ENCODE assay signal across 8 mouse cellular contexts in the genomic region with DNA sequence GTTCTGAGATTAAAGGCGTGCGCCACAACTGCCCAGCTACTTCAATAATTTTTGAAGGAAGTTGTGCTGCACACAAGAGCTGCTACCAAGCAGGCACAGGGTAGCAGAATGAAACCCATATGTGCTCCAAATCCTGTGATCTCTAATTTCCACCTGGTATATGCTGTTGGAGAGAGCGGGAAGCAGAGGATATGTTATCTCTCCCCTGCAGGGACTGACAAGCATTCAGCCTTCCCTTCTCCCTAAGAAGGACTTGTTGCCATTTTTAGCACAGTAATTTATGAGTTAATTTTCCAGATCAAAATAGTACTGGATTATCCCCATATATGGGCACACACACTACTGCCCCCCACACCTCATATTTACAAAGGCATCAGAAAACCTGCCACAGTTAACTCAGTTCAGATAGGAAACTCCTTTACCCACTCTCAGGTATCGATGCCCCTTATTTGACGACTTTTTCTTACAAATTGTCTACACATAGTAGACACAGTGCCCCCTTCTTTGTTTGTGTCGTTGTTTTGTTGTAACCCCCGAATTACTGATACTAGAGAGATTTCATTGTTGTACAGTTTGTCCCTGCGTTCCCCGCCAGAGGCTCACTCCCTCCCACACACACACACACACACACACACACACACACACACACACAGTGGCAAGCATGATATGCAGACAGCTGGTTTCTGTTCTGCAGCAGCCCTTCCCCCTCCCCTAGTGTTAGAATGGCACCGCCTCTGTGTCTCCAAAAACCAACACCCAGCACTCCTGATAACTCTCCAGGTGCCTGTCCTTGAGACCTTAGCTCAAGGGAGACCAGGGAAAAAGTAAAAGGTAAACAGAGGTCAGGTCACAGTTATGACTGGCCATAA. TPM values are rescaled to one million over a fixed set of nuclear protein-coding genes. Genes with fewer than 3 reads are reported as not detected.
DNase-seq lines count a peak whose midpoint lies in the region; ATAC-seq lines count a peak whose summit lies in the region.

No protein-coding gene starts in this region.

- no peak overlapping the region for H3K4me3 ChIP-seq in intestine, embryonic 14.5 days (ENCODE audit: low read depth, low read length)
- H3K4me3 ChIP-seq in midbrain, embryonic 15.5 days, result no peak overlapping the region

- H3K4me1 ChIP-seq in intestine, embryonic 14.5 days (replicated peaks; ENCODE audit: control insufficient read depth, insufficient read depth, low read length), result peaks cover 19% of the 10 kb centered on the region
- peaks cover 23% of the 10 kb centered on the region for H3K4me1 ChIP-seq in midbrain, embryonic 15.5 days

- H3K36me3 ChIP-seq in intestine, embryonic 14.5 days (ENCODE audit: control insufficient read depth, insufficient read depth, low read length), result no peaks in the 10 kb centered on the region
- H3K36me3 ChIP-seq in midbrain, embryonic 15.5 days (replicated peaks), result no peaks in the 10 kb centered on the region

- H3K4me2 ChIP-seq in intestine, embryonic 14.5 days (ENCODE audit: low read length), result peak overlapping the region; percentile 14; the same call in 1 of the 2 replicates
- H3K4me2 ChIP-seq in midbrain, embryonic 15.5 days, result no peak overlapping the region

- 54% methylated on average over 10 of the region's 10 CpGs for WGBS in intestine, embryonic 14.5 days
- 82% methylated on average over 10 of the region's 10 CpGs for WGBS in midbrain, embryonic 15.5 days

- no peaks in the 10 kb centered on the region for H3K9me3 ChIP-seq in intestine, embryonic 14.5 days (ENCODE audit: control insufficient read depth, low read length)
- H3K9me3 ChIP-seq in midbrain, embryonic 15.5 days, result no peaks in the 10 kb centered on the region

- peak overlapping the region; percentile 64; the same call in 1 of the 2 replicates for H3K27ac ChIP-seq in intestine, embryonic 14.5 days (ENCODE audit: low read depth)
- H3K27ac ChIP-seq in midbrain, embryonic 15.5 days, result no peak overlapping the region

- no peak for ATAC-seq in intestine, embryonic 14.5 days (replicated peaks; ENCODE audit: low FRiP score, low TSS enrichment, low read depth)
- ATAC-seq in megakaryocyte-erythroid progenitor cell, adult 5-6 weeks (replicated peaks; ENCODE audit: low FRiP score, low TSS enrichment, poor library complexity, severe bottlenecking), result peak; percentile 64
- no peak for ATAC-seq in midbrain, embryonic 15.5 days (replicated peaks)

- peak; percentile 56 to 71 for DNase-seq in kidney, postnatal 25 days
- DNase-seq in kidney, adult 9 months, result no peak
- DNase-seq in c-Kit-positive CD71-positive TER-119-negative erythroid progenitor cells, embryonic 14.5 days (ENCODE audit: low read depth), result peak; percentile 65
- DNase-seq in intestine, embryonic 14.5 days (ENCODE audit: low spot score), result no peak
- DNase-seq in frontal cortex, postnatal 36 days (ENCODE audit: low spot score in 2 of 2), result no peak
- DNase-seq in layer of hippocampus, postnatal 25 days (ENCODE audit: extremely low spot score in 1 of 2, low spot score in 1 of 2), result no peak

- no peaks in the 10 kb centered on the region for H3K27me3 ChIP-seq in intestine, embryonic 14.5 days (replicated peaks; ENCODE audit: control insufficient read depth, insufficient read depth, low read length)
- H3K27me3 ChIP-seq in midbrain, embryonic 15.5 days (replicated peaks), result no peaks in the 10 kb centered on the region

- H3K9ac ChIP-seq in intestine, embryonic 14.5 days (ENCODE audit: low read length), result no peak overlapping the region
- no peak overlapping the region for H3K9ac ChIP-seq in midbrain, embryonic 15.5 days

RNA-seq across cellular contexts. Expression of a gene that starts 7.6 kb away (rescaled TPM):
- 1,249 and 1,259 TPM in 2 replicates for polyA plus RNA-seq in intestine, embryonic 14.5 days (2014; fragmentation: Nextera tagmentation; extraction: Ambion mirVana)
- total RNA-seq in megakaryocyte-erythroid progenitor cell, adult 5-6 weeks (2014; fragmentation: Nextera tagmentation), result 4,413 and 4,416 TPM in 2 replicates
- 839 and 1,119 TPM in 2 replicates for total RNA-seq in megakaryocyte-erythroid progenitor cell, adult 5-6 weeks (2017)
- 613 and 619 TPM in 2 replicates for polyA plus RNA-seq in midbrain, embryonic 15.5 days (2015; fragmentation: Nextera tagmentation; extraction: Ambion mirVana)
- 1,000 to 10,000 TPM in 1 of 2 experiments, 100 to 1,000 TPM in 1; 935 to 1,046 TPM for total RNA-seq in layer of hippocampus, postnatal 25 days (2021)

RNA-seq across cellular contexts. Expression of a gene that starts 50.4 kb away (rescaled TPM):
- polyA plus RNA-seq in intestine, embryonic 14.5 days (2014; fragmentation: Nextera tagmentation; extraction: Ambion mirVana), result 4.7 and 5.4 TPM in 2 replicates
- 26.0 and 33.0 TPM in 2 replicates for total RNA-seq in megakaryocyte-erythroid progenitor cell, adult 5-6 weeks (2014; fragmentation: Nextera tagmentation)
- 22.5 and 32.6 TPM in 2 replicates for total RNA-seq in megakaryocyte-erythroid progenitor cell, adult 5-6 weeks (2017)
- 9.3 and 10.4 TPM in 2 replicates for polyA plus RNA-seq in midbrain, embryonic 15.5 days (2015; fragmentation: Nextera tagmentation; extraction: Ambion mirVana)
- total RNA-seq in layer of hippocampus, postnatal 25 days (2021), result 10 to 100 TPM; 10.9 to 14.7 TPM

Comparison
In these comparisons a context has a peak if more than half of its experiments do, and no peak if none do; other contexts are left out.
1. DNase-seq: peak in kidney, postnatal 25 days (2 of 2) and c-Kit-positive CD71-positive TER-119-negative erythroid progenitor cells, embryonic 14.5 days (single experiment); none in kidney, adult 9 months (single experiment), intestine, embryonic 14.5 days (single experiment), frontal cortex, postnatal 36 days (0 of 2) and layer of hippocampus, postnatal 25 days (0 of 2).